Mouse (Mus musculus): ENCODE data around the gene Cebpb.
"Not testable (repeated sequence)": the region's sequence is repeated elsewhere in the genome, so short reads cannot be mapped to it uniquely, and the experiment has no call there.

The Cebpb gene

GRCm38 (mm10) chr2:167688498-167689451 is at the start of gene Cebpb:
Gene Cebpb (plus strand): TSS chr2:167688915.
- peak; percentile 57 for DNase-seq (ENCODE audit: low spot score)

GRCm38 (mm10) chr2:167640279-167640678 is 48.4 kb upstream of the Cebpb start:
- no peak for DNase-seq (ENCODE audit: low spot score)

- no peak for DNase-seq (ENCODE audit: low spot score)
Measured at GRCm38 (mm10) chr2:167641337-167641736, 47.4 kb upstream of the Cebpb start.

GRCm38 (mm10) chr2:167642164-167642563 is 46.6 kb upstream of the Cebpb start:
- DNase-seq (ENCODE audit: low spot score): no peak

GRCm38 (mm10) chr2:167643356-167644052 is 45.2 kb upstream of the Cebpb start:
- not testable (repeated sequence) for DNase-seq (ENCODE audit: low spot score)

- no peak for DNase-seq (ENCODE audit: low spot score)
Measured at GRCm38 (mm10) chr2:167646411-167646810, 42.3 kb upstream of the Cebpb start.

- DNase-seq (ENCODE audit: low spot score): no peak
Measured at GRCm38 (mm10) chr2:167649290-167650032, 39.3 kb upstream of the Cebpb start.

- DNase-seq (ENCODE audit: low spot score): no peak
Measured at GRCm38 (mm10) chr2:167651622-167652021, 37.1 kb upstream of the Cebpb start.

GRCm38 (mm10) chr2:167652694-167653093 is 36.0 kb upstream of the Cebpb start:
- DNase-seq (ENCODE audit: low spot score): no peak

GRCm38 (mm10) chr2:167654911-167655600 is 33.7 kb upstream of the Cebpb start:
- no peak for DNase-seq (ENCODE audit: low spot score)

GRCm38 (mm10) chr2:167656629-167657478 is 31.9 kb upstream of the Cebpb start:
- DNase-seq (ENCODE audit: low spot score): no peak

- no peak for DNase-seq (ENCODE audit: low spot score)
Measured at GRCm38 (mm10) chr2:167657973-167658372, 30.7 kb upstream of the Cebpb start.

GRCm38 (mm10) chr2:167658712-167659111 is 30.0 kb upstream of the Cebpb start:
- no peak for DNase-seq (ENCODE audit: low spot score)

GRCm38 (mm10) chr2:167659177-167659846 is 29.4 kb upstream of the Cebpb start:
- DNase-seq (ENCODE audit: low spot score): no peak

- no peak for DNase-seq (ENCODE audit: low spot score)
Measured at GRCm38 (mm10) chr2:167659847-167660610, 28.7 kb upstream of the Cebpb start.

GRCm38 (mm10) chr2:167660611-167660971 is 28.1 kb upstream of the Cebpb start:
- DNase-seq (ENCODE audit: low spot score): no peak

- DNase-seq (ENCODE audit: low spot score): peak; percentile 86
Measured at GRCm38 (mm10) chr2:167661270-167662203, 27.2 kb upstream of the Cebpb start, which contains the start of gene Gm20431. Gene Gm20431 (minus strand): TSS chr2:167661496.

- DNase-seq (ENCODE audit: low spot score): no peak
Measured at GRCm38 (mm10) chr2:167662713-167663112, 26.0 kb upstream of the Cebpb start.
